Mouse (Mus musculus): Measurements from ENCODE around the gene Acoxl.

The Acoxl gene

DNA sequence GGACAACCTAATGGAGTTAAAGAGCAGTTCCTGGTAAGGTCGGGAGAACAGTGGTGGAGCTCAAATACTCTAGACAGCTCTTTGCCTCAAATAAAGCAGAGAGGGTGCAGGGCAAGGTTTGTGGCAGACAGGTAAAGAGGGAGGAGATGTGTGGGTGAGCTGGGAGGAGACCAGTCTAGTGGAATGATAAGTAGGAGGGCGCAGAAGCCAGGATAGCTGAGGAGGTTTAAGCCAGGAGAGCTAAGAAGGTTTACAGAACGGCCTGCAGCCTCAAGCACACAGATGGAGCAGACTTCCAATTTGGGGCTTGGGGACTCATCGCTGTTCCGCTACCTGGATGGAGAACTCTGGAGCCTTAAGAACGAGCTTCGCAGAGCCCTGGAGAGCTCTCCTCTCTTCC lies at the start of gene Acoxl:
TSS of gene Acoxl (plus strand) at position 301 of the 400 bp plus-strand sequence.
- DNase-seq (ENCODE audit: low read depth): no peak

DNA sequence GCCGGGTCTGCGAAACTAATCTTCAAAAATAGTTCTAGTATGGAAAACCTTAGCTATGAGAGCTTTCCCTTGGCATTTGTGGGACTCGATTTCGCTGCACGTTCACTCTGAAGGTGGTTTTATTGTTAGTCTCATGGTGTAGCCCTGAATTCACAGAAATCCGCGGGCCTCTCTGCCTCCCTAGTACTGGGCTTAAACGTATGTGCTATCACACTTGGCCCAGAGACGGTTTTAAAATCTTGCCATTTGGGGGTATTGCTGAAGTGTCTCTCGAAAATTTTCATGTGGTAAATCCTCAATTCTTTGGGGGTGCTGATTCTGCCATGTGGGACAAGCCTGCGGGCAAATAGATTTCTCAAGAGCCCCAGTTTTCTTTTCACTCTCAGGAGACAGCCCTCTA lies 49.5 kb upstream of the Acoxl start:
- no peak for DNase-seq (ENCODE audit: low read depth)

DNA sequence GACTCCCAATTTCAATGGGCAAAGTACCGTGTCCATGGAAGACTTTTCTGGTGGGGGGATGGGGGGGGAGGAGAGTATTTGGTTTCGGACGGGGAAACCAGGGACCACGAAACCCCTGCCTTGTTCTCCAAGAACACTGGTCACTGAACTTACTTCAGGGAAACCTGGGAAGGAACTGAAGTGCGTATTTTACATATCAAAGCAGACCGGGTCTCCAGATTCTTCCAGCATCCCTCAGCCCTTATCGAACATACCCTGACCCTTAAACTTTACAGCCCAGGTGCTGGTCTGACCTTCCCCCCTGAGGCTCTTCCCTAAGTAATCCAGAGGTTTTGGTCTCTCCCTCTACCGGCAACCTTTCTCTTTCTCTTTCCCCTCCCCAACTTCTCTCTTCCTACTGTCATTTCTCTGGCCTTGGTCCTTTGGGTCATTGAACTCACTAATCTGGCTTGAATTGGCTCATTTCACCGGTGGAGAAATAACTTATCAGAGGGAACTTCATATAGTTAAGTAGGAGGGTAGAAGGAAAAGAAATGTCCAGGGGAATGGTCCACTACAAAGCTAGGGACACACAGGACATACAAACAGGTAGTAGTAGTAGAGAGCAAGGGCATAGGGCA lies 48.9 kb upstream of the Acoxl start:
- peak; percentile 9 for DNase-seq (ENCODE audit: low read depth)

DNA sequence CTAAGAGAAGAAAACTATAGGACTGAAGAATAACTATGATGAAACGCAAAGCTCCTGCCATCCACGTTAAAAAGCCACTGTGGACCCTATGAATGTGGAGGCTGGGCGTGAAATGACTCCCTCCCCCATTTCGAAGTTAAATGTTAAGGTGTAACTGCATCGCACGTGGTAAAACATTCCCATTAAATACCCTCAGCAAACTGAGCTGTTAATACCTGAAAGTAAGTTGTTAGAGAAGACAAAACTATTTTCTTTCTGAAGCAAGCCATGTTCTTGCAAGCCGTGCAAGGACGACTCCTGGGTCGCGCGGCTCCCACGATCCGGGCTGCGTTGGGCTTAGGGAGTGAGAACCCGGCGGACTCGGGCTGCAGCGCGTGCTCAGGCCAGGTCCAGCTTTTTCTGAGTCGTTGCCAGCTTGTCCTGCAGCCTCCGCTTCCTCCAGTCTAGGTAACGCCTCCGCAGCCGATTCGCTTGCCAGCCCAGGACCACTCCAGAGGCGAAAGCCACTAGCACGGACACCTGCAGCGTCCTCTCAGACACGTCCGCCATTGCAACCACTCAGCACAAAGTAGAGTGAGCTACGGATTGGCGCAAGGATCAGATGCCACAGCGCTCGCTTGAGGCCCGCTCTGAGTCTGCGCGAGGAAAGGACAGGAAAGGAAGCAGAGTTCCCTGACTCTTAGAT lies 46.6 kb upstream of the Acoxl start, which contains the start of gene Mtln:
TSS of gene Mtln (minus strand) at position 570 of the 685 bp plus-strand sequence.
- DNase-seq (ENCODE audit: low read depth): peak; percentile 81

DNA sequence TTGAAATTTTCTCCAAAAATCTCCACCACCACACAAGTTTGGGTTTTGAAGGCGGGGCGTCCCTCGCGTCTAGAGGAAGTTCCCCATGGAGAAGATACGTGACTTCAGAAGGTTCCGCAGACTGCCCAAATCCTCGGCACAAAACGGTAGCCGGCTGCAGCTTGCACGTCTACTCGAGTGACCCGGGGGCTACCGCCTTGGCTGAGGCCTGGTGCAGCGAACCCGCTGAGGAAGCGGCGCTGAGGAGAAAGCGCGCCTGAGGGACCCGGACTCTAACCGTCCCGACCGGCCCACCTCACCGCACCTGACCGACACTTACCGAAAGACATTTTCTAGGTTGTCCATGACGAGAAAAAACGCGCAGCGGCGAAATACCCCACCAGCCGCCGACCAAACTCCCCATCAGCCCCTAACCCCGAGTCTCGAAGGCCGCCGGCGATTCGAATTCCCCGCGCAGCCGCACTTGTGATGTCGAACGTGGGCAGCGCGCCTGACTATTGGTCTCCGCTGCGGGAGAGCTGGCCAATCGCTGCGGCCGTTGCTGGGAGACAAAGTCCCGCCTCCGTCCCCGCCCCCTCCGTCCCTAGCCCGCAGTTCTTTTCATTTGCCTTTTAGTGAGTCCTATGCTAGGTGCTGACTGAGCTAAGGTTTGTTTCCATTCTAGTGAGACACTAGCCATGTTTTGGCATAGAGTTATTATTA lies 7.1 kb upstream of the Acoxl start, which contains the start of gene Bub1:
TSS of gene Bub1 (minus strand) at position 465 of the 702 bp plus-strand sequence.
- DNase-seq (ENCODE audit: low read depth): peak; percentile 96

DNA sequence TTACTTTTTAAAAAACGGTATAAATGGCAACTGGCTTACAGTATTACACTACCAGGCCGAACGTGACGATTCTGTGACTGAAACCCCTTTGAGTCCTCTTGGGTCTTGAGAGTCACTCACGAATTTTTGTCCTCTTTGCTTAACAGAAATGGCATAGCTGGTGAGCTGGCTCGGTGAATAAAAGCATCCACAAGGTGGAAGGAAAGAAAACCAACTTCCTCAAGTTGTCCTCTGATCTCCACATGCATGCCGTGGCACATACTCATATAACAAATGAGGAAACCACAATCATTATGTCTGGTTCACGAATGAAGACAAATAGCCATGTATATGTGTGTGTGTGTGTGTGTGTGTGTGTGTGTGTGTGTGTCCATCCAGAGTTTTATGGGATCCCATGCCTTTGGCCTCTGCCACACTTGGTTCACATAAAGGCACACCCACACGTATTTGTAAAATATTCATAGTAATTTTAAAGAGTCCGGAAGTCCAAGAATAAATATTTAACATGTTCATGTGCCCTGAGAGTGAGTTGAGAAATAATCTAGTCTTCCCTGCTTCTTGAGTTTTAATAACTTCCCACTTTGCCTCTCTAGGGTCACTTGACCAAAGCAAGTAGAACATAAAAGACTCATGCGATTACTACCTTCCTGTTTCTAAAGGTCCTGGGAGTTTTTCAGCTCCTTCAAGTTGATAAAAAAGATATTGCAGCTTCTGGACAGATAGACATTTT lies 6.4 kb upstream of the Acoxl start:
- DNase-seq (ENCODE audit: low read depth): no peak

DNA sequence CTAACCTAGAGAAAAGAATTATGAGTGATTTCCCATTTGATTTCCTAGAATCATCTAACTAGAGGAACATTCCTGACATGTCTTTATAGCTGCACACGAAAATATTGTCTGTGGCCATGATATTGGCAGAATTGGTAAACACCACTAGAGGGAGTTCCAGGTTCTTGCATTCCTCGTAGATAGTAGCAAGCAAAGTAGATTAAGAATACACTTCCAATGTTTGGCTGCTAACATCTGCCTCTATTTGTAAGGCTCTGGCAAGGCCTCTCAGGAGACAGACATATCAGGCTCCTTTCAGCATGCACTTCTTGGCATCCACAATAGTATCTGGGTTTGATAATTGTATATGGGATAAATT lies 5.9 kb upstream of the Acoxl start:
- peak; percentile 80 for DNase-seq (ENCODE audit: low read depth)

DNA sequence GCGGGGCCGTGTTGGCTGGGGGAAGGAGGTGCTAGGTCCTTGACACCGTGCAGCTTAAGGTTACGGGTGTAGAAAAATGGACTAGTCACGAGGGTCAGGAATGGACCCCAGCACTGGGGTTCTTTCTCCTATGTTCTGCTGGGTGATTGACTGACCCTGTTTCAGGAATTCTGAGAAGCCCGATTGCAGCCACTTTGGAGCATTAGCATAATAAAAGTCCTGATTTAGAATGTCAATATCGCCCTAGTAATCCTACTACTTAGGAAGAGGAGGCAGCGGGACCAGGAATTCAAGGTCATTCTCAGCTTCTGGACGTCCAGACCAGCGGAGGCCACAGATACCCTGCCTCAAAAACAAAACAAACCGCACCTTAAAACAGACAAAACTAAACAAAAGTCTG lies 749 bp downstream of the Acoxl start:
- no peak for DNase-seq (ENCODE audit: low read depth)

DNA sequence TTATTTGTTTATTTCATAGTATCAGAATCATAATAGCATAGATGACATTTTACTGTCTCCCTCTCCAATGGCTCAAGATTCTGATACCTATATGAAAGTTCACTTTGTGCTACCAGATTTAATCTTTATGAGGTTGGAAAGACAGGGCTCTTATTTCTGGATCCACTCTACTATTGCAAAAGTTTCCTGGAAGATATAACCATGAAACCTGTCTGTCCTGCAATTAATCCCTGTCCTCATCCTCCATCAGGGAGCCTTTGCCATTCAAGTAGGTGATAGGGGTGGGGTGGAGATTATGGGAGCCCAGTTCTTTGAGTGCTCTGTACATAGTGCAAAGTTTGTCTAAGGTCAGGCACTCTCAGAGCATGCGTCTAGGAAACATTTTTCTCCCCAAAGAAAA lies 2.7 kb downstream of the Acoxl start:
- no peak for DNase-seq (ENCODE audit: low read depth)

DNA sequence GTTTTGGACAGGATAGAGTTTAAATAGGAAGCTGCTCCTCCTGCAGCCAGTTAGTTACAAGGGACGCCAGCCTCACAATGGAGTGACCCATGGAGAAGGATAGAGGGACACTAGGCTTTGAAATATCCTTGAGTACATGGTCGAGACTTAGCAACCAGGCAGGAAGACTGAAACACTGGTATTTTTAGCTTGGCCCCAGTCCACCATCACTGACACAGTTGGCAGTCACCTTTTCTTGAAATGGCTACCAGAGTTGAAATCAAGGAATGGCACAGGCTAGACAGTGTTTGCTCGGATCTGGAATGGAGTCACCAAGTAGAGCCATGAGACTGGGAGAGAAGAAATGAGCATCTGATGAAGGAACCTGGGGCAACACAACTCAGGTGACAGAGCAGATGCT lies 3.7 kb downstream of the Acoxl start:
- no peak for DNase-seq (ENCODE audit: low read depth)

DNA sequence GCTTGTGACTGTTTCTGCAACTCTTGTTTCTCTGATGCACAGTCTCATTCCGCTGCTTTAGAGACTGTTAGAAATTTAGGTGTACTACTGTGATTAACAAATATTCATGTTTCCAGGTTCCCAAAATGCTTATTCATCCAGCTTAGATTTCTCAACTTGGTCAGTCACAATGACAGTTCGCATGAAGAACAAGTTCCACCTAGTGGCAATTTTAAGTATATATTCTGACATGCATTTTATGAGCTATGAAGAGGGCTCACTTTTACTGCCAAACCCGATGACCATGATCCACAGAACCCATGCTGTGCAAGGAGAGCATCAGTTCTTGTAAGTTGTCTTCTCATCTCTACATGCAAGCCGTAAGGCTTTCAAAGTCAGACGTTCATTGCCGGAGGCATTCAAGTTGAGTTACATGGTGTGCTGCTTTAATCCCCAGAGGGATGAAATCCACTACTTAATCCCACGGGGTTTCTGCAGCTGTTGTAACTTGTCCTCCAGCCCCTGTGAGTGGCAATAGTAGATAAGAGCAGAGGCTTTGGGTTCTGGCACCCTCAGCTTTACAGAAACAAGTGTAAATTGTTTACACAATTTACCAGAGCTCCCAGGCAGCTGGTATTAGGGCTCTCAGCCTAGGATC lies 6.8 kb downstream of the Acoxl start:
- peak; percentile 34 for DNase-seq (ENCODE audit: low read depth)

DNA sequence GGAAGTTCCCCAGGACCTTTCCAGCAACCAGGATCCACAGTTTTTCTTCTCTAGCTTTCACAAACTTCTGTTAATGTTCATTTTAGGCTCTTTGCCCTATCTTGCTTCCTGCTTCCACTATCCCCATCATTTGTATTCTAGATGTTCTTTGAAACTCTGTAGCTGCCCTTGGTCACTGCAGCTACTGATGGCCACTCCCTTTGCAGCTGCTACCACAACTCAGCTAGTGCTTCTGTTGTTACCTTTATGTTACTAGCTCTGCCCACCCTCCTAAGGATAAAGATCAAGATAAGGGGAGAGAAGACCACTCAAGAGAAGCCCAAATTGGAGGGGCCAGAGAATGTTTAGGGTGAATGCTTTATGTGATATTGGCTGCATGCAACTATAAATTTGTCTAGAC lies 7.3 kb downstream of the Acoxl start:
- no peak for DNase-seq (ENCODE audit: low read depth)

DNA sequence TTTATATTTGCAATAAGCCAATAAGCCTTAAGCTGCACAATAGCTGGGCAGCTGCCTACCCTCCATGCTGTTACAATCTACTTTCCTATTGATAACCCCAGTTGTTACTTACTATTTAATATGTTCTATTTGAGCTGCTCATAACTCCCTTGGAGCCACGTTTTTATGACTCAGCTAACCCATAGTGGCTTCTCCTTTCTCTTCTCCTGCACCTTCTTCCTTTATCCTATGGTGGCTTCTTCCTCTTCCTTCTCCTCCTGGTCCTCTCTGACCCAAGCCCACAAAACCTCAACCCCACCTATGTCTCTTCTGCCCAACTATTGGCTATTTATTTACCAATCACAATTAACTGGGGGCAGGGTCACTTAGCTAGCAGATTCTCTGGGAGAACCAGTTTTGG lies 7.9 kb downstream of the Acoxl start:
- DNase-seq (ENCODE audit: low read depth): no peak

DNA sequence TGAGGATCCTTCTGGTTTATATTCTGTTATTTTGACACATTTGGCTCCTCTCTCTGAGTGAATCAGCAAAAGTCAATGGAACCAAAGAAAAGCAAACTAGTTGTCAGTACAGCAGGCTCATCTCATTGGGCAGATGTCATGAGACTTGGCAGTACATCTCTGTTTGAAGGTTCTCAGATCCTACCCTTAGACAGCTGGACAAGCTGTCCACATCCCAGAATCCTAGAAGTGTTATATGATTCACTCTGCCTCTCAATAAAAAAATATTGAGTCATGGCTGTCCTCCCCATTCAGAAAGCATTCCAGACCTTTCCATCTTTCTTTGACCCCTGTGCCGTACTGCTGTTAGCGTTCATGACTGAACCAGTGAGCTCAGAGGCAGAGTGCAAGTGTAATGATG lies 11.7 kb downstream of the Acoxl start:
- DNase-seq (ENCODE audit: low read depth): no peak

DNA sequence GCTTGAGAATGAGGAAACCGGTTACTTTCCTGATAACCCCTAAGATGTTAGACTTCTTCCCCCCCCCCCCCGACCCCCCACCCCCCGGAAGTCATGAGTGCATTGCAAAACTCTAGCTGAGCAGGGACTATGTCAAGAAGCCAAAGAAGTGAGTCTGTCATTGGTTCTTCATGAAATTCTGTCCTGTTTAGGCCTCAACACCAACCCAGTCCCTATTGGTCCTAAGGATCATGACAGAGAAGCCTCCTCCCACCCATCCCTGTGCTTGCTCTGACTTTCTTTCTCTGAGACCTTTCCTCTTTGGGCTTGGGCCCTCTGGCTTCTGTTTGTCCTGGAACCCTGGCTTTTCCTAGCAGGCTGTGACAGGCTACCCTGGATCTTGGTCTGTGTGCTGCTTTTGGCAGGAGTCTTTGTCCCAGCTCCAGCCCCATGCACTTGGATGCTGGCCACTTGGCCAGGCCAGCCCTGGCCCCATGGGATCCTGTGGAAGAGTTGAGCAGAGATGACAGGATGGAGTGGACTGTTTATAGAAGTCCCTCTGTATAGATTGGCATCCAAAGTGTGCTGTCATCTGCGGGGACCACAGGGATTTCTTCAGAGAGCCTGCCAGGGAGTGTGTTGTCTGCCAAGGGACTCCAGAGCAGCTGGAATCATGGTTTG lies 15.8 kb downstream of the Acoxl start:
- no peak for DNase-seq (ENCODE audit: low read depth)

DNA sequence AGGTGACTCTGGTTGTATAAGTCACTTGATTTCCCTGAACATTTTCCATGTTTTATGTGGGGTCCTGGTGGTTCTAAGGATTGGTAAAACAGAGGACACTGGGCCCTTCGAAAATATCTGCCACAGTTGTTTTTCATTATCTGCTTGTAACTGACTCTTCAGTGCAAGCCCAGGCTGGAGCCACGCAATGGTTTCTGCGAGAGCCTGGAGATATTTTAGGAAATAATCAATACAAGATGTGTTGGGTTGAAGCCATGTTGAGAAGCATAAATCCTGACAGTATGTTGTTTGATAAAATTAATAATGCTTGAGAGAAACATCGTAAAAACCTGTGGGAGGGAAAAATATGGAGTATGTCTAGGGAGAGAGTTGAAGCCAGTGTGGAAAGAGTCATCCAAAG lies 25.7 kb downstream of the Acoxl start:
- no peak for DNase-seq (ENCODE audit: low read depth)

DNA sequence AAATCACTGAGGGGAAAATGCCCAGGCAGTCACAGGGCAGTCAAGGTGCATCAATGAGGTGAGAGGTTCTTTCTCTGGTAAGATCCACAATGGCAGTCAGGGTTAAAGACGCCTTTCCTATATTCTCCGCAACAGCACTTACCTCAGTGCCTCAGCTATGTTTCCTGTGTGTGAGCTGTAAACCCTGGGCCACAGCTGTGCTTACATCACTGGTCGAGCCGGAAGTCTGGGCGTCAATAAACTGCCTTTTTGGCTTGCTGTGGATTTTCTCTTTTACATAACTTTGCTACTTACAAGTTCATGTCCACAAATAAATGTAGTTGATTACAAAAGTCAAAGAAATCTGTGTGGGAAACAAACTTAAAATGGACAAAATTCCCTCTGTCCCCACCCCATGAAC lies 42.4 kb downstream of the Acoxl start:
- peak; percentile 51 for DNase-seq (ENCODE audit: low read depth)

DNA sequence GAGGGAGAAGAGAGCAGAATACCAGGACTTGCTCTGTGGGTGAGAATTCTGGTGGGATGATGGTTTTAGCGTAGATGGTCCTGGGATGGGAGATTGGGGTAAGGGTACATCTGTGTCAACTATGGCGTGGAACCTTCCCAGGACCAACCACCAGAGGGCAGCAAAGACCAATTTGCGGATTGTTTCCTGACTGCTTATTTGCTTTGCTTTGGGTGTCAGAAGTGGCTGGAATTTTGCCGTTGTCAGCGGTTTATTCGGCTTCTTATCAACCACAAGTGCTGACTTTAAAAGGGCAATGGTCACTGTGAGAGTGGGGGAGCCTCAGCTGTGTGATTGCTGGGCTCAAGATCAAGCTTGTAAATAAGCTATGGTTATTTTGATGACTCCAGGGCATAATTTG lies 50.8 kb downstream of the Acoxl start:
- peak; percentile 92 for DNase-seq (ENCODE audit: low read depth)

DNA sequence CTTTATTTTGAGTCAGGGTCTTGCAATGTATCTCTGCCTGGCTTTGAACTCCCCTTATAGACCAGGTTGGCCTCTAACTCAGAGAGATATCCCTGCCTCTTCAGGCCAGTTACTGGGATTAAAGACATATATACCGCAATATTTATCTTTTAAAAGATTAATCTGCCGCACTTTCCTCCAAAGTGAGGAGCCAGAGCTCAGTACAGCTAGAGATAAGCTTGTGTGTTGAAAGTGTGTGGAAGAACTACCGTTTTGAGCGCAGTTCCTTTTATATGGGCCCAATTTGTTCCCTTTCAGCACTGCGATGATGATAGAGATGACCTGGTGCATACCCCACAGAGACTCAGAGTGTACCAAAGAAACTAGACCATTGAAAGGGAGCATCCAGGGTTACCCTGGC lies 51.3 kb downstream of the Acoxl start:
- no peak for DNase-seq (ENCODE audit: low read depth)

DNA sequence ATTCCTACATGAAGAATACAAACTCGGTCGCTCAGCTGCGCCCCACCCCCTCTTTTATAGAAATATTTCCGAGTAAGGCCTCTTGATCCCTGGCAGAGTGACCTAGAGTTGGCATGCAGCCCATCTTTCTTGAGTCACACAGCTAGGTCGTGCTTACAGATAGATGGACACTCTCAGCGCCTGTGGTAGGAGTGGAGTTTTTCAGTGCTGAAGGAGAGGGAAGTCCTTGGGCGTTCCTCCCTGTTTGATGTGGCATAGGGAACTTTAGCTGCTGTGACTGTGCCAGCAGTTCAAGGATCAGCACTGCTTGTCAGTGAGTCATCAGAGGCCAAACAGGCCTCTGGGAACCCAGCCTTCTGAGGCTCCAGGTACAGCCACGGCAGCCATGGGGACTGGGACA lies 51.9 kb downstream of the Acoxl start:
- DNase-seq (ENCODE audit: low read depth): peak; percentile 26

DNA sequence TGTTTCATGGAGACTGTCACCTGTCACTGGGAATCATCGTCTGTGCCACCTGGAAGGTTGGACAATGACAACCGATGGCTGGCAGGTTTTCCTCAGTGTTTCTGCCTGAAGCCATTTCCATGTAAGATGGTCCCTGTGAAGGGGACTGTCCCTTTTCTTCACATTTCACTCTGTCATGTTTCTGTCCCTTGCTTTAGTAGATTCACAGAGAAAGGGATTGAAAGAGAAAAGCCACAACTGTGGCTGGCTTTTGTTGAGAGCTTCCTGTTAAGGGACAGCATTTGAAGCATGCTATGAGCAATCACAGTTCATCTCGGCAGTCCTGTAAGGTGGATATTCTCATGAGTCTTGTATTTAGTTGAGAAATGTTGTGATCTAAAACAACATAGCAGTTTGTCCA lies 52.4 kb downstream of the Acoxl start:
- DNase-seq (ENCODE audit: low read depth): peak; percentile 29

DNA sequence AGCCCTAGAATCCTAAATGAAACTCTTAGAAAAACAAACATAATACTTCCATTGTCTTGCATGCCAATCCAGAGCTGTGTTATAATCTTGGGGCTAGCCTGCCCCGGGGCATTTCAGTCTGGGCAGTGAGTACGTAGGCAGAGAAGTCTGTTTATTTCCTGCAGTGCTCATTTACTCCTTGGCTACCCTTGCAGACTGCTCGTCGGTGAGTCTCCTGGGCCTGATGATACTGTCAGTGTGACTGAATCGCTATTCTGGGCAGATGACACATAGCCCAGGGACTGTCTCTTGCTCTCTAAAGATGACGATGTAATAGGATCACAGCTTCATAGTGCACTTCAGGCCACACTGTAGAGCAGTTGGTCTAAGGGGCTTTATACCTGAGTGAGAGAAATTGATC lies 56.2 kb downstream of the Acoxl start:
- no peak for DNase-seq (ENCODE audit: low read depth)
